Mouse (Mus musculus) ES-E14 (cell line): ENCODE data around the gene Gfpt1.

Experiments used
- CHD2 ChIP-seq: IDR thresholded peaks from 2 replicates; pipeline ENCODE4 v1.6.1; 2014; ENCODE audit warnings: mild to moderate bottlenecking, low read depth, low read length, inconsistent platforms
- HCFC1 ChIP-seq: IDR thresholded peaks from 2 replicates; pipeline ENCODE4 v1.6.1; 2012; ENCODE audit warnings: low read length, inconsistent platforms, borderline replicate concordance; ENCODE audit not compliant: insufficient read depth
- MAFK ChIP-seq: IDR thresholded peaks from 2 replicates; pipeline ENCODE4 v1.6.1; 2014; ENCODE audit warnings: mild to moderate bottlenecking, low read depth, low read length, inconsistent platforms; ENCODE audit not compliant: insufficient read depth
- ZC3H11A ChIP-seq: IDR thresholded peaks from 2 replicates; pipeline ENCODE4 v1.6.1; 2012; ENCODE audit warnings: low read depth, mild to moderate bottlenecking, inconsistent platforms, low read length, borderline replicate concordance
- ZNF384 ChIP-seq: IDR thresholded peaks from 2 replicates; pipeline ENCODE4 v1.6.1; 2012; ENCODE audit warnings: low read depth, low read length, inconsistent platforms

GRCm38 (mm10) chr6:87028881-87029280 is 13.8 kb upstream of the Gfpt1 start:
- no peak for TF ChIP-seq ZNF384
- no peak for TF ChIP-seq CHD2
- no peak for TF ChIP-seq HCFC1
- TF ChIP-seq ZC3H11A: no peak
- no peak for TF ChIP-seq MAFK
